Mouse (Mus musculus): ENCODE results near the gene 1700025C18Rik.

1700025C18Rik gene

DNA sequence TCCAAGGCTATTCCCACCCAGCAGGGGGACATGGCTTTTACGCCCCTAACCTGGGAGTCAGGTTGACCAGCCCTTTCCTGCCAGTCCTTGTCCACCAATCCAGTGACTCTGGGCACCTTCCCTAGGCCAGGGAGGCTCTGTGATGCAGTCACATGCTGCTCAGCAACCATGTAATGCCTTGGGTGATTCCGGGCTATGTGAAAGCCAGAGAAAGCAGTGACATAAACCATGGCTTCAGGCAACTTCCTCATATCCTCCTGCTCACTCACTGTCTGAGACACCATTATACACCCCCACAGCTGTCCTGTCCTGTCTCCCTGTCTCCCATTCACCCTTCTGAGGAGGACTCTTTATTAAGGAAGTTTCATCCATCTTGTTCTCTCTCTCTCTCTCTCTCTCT lies at the start of gene 1700025C18Rik:
1700025C18Rik (minus strand) TSS at position 101 of the 400 bp plus-strand sequence.
- DNase-seq (ENCODE audit: low read depth in 1 of 2, low spot score in 2 of 2) = no peak

DNA sequence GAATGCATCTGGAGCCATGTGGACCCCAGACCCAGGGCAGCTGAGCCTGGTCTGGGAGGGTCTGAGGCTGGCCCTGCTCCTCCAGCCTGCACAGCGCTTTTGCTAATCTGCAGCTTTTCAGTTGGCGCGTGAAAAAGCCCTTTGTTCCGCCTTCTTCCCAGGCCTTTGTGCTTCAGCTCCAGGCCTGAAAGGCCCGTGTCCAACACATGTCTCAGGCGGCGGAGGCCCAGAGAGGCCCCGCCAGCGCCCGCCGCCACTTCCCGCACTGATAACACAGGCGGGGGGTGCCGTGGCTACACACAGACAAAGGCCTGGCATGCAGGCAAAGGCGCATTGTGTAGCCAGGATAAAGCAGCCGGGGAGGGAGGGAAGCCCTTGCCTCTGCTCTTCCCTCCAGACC lies 45.5 kb upstream of the 1700025C18Rik start:
- no peak for DNase-seq (ENCODE audit: low read depth in 1 of 2, low spot score in 2 of 2)

- no peak for DNase-seq (ENCODE audit: low read depth in 1 of 2, low spot score in 2 of 2)
Observed at GRCm38 (mm10) chr2:165133566-165133965, 43.0 kb upstream of the 1700025C18Rik start.

DNA sequence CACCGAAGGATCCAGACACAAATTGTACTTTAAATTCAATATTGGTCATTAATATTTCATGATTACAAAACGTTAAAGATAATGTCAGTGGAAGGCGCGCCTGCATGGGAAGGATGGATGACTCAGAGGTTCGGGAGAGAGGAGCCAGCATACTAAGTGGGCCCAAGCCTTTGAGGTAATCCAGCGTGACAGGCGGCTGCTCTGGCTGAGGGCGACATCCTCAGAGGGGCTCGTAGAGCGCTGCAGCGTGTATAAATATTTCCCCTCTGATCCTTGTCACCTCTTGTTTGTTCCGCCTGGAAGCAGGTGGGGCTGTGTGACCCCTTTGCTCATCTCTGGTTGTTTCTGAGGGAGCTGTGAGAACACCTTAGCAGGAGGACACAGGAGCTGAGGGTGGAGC lies 40.9 kb upstream of the 1700025C18Rik start:
- no peak for DNase-seq (ENCODE audit: low read depth in 1 of 2, low spot score in 2 of 2)

DNA sequence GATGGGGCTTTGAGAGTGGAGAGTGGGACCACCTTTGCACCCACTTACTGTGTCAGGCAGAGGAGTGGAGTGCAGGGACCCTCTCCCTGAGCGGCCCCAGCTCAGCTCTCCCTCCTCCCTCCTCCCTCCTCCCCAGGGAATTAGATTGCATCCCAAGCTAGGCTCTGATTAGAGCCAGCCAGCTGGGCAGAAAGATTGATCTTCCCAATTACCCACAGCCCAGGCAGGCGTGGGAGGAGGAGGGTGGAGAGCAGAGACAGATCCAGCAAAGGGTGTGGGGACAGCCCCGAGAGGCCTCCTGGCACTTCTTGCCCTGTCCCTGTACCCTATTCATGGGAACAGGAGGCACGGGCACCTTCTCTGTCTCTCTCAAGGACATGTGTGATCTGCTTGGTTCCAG lies 38.6 kb upstream of the 1700025C18Rik start:
- DNase-seq (ENCODE audit: low read depth in 1 of 2, low spot score in 2 of 2) = no peak

DNA sequence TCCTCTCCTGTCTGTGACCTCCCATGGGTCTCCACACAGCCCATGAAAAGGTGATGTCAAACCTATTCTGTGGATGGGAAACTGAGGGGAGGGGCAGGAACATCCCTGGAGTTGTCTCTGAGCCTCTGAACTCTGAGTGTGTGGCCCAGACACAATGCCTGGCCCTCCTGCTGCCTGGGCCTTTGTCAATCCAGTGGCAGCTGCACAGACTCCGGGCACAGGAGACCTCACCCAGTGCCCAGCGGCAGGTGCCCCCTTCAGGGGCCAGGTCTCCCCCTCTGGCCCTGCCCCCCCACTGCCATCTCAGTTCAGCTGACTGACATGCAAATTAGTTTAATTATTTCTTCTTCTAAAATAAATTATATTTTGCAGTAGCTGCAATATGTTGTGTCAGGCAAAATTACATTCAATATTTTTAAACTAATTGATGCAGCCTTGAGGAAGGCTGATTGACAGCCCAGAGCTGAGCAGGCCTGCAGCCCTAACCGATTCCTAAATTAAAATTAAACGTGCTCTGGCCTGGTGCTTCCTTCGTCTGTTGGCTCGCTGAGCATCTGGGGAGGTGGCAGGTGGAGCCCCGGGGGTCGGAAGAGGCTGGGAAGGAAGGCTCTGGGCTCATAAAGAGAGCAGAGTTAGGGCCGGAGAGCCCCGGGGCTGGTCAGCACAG lies 36.5 kb upstream of the 1700025C18Rik start:
- no peak for DNase-seq (ENCODE audit: low read depth in 1 of 2, low spot score in 2 of 2)

GRCm38 (mm10) chr2:165121206-165121840 lies 30.8 kb upstream of the 1700025C18Rik start:
- DNase-seq (ENCODE audit: low read depth in 1 of 2, low spot score in 2 of 2) = no peak

- DNase-seq (ENCODE audit: low read depth in 1 of 2, low spot score in 2 of 2) = no peak
Observed at GRCm38 (mm10) chr2:165120765-165121164, 30.2 kb upstream of the 1700025C18Rik start.

GRCm38 (mm10) chr2:165113733-165114132 lies 23.2 kb upstream of the 1700025C18Rik start:
- DNase-seq (ENCODE audit: low read depth in 1 of 2, low spot score in 2 of 2) = no peak

GRCm38 (mm10) chr2:165112149-165112548 lies 21.6 kb upstream of the 1700025C18Rik start:
- peak; percentile 55 to 67 for DNase-seq (ENCODE audit: low read depth in 1 of 2, low spot score in 2 of 2)

DNA sequence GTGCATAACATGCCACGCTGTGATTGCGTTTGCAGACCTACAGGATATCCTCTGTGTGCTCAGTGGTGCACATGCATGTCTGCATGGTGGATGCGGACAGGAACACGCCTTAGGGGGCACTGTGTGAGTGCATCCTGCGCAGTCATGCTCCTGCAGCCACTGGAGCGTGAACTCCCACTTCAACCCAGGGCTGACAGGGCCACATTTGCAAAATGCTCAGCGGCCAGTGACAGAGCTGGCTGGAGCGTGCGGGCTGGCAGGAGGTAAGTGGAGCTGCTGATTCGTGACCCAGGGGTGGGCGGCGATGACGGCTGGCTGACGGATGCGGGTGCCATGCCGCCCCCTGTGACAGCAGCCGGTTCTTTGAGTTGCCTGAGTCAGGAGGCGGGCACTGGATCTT lies 16.0 kb upstream of the 1700025C18Rik start:
- DNase-seq (ENCODE audit: low read depth in 1 of 2, low spot score in 2 of 2) = no peak

- no peak for DNase-seq (ENCODE audit: low read depth in 1 of 2, low spot score in 2 of 2)
Observed at GRCm38 (mm10) chr2:165105513-165106079, 15.0 kb upstream of the 1700025C18Rik start.

- DNase-seq (ENCODE audit: low read depth in 1 of 2, low spot score in 2 of 2) = no peak
Observed at GRCm38 (mm10) chr2:165102920-165103319, 12.4 kb upstream of the 1700025C18Rik start.

DNA sequence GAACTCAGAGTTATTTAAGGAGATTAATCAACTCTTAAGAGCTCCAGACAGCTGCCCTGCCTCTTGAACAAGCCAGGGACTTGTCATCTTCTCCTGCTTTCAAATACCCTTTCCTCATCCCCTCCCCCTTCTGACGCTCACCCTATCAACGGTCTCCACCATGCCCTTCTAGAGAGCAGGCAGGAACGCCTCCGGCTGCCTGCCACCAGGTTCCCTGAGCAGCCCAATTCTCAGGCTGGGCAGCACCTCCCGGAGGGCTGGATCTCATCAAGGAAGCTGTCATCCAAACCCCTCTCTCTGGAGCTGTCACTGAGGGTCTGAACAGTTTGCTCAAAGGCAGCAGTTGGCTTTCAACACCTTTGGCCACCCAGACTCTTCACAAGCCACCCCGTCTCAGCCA lies 10.2 kb upstream of the 1700025C18Rik start:
- no peak for DNase-seq (ENCODE audit: low read depth in 1 of 2, low spot score in 2 of 2)

DNA sequence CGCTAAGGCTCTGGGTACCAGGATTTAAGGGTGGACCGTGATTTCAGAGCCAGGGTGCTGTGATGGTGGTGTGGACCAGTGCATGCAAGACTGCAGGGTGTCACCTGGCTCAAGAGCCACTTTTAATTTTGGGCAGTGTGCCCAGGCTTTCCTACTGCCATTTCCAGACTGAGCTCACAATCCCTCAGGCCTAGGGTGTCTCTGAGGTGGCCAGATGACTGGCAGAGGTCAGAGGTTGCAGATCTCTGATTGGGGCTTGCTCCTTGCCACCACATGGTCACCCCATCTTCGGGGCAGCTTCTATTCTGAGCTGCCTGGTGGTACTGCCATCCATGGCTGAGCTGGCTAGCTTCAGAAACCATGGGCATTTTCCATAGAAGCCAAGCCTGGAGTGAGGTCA lies 8.3 kb upstream of the 1700025C18Rik start:
- no peak for DNase-seq (ENCODE audit: low read depth in 1 of 2, low spot score in 2 of 2)

DNA sequence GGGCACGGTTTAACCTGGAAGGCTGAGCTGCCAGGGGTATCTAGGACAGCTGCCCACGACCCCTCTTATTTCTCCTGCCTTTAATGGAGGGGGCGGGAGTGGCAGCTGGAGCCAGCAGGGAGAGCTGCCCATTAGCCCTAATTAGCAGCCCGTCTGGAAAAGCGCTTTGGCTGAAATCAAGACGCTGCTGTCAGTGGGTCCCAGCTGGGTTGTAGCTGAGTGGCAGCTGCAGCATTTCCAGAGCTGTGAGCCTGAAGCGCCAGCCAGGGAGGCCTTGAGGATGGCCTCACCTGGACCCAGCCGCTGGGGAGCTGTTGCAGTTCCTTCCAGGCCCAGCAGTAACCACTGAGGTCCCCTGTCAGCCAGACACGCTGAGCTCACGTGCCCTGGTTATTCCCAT lies 5.8 kb upstream of the 1700025C18Rik start:
- DNase-seq (ENCODE audit: low read depth in 1 of 2, low spot score in 2 of 2) = no peak

GRCm38 (mm10) chr2:165092393-165092792 lies 1.8 kb upstream of the 1700025C18Rik start:
- DNase-seq (ENCODE audit: low read depth in 1 of 2, low spot score in 2 of 2) = no peak

- DNase-seq (ENCODE audit: low read depth in 1 of 2, low spot score in 2 of 2) = no peak
Observed at GRCm38 (mm10) chr2:165091433-165091965, 949 bp upstream of the 1700025C18Rik start.

GRCm38 (mm10) chr2:165089470-165089869 lies 1.1 kb downstream of the 1700025C18Rik start:
- no peak for DNase-seq (ENCODE audit: low read depth in 1 of 2, low spot score in 2 of 2)

GRCm38 (mm10) chr2:165086634-165087033 lies 3.9 kb downstream of the 1700025C18Rik start:
- no peak for DNase-seq (ENCODE audit: low read depth in 1 of 2, low spot score in 2 of 2)

DNA sequence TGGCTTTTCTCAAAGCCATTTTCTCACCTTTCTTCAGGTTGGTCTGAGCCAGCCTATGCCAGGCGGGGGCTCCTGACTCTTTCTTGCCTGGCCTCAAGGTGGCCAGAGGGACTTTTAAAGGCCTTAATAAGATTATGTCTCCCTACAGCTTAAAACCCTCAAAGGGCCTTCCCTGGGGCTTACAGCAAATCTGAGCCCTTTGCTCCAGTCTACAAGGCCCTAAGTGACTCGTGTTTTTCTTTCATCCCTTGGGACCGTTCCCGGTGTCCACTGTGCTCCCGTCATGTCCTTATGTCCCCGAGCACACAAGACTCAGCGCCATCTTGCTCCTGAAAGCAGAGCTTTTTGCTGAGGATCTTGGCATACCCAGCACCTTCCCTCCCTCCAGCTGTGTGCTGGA lies 9.3 kb downstream of the 1700025C18Rik start:
- DNase-seq (ENCODE audit: low read depth in 1 of 2, low spot score in 2 of 2) = no peak

DNA sequence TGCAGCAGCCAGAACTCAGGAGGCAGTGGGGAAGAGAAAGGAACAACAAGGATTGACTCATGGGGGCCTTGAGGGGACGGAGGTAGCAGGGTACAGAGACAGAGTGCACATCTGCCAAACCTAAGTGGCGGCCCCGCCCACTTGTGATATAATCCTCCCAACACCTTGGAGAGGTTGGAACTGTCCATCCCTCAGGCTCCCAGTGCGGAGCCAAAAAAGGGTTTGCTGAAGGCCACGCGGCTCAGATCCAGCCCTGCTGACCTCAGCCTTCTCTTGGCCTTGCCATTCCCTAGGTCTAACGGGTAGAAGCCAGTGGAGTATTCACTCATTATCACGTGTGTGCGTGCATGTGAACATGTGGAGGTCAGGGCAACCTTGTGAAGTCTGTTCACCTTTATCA lies 9.9 kb downstream of the 1700025C18Rik start:
- DNase-seq (ENCODE audit: low read depth in 1 of 2, low spot score in 2 of 2) = no peak

Measured in monocyte, adult 2 months (primary cell).